Mouse (Mus musculus) ES-E14 (cell line): ENCODE measurements at regions not wholly inside any gene's neighbourhood (a gene's known extent, or its start where the extent isn't known, plus 50 kb on each side); places are given as distances from the start of the nearest gene placed in this dataset.

Source experiments
- CHD2 ChIP-seq: IDR thresholded peaks from 2 replicates; pipeline ENCODE4 v1.6.1; 2014; ENCODE audit warnings: mild to moderate bottlenecking, low read depth, low read length, inconsistent platforms
- MAFK ChIP-seq: IDR thresholded peaks from 2 replicates; pipeline ENCODE4 v1.6.1; 2014; ENCODE audit warnings: mild to moderate bottlenecking, low read depth, low read length, inconsistent platforms; ENCODE audit not compliant: insufficient read depth
- ZC3H11A ChIP-seq: IDR thresholded peaks from 2 replicates; pipeline ENCODE4 v1.6.1; 2012; ENCODE audit warnings: low read depth, mild to moderate bottlenecking, inconsistent platforms, low read length, borderline replicate concordance
- ZNF384 ChIP-seq: IDR thresholded peaks from 2 replicates; pipeline ENCODE4 v1.6.1; 2012; ENCODE audit warnings: low read depth, low read length, inconsistent platforms

DNA sequence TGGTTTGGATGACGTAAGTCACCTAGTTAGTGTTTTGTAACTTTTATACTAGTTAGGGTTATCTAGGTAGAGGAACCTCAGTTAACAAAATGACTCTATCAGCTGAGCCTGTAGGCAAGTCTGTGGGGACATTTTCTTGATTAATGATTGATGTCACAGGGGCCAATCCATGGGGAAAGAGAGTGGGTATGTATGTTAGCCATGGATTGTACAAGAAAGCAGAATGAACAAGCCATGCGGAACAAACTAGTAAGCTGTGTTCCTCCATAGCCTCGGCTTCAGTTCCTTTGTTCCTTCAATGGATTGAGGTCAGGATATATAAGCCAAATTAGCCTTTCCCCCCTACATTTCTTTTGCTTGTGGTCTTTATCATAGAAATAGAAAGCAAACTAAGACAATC, 498.7 kb upstream of the Fam241a start:
- TF ChIP-seq ZC3H11A, result no peak
- TF ChIP-seq ZNF384, result no peak
- no peak for TF ChIP-seq MAFK
- no peak for TF ChIP-seq CHD2
